ENCODE assay signal across 13 mouse cellular contexts in the genomic region with DNA sequence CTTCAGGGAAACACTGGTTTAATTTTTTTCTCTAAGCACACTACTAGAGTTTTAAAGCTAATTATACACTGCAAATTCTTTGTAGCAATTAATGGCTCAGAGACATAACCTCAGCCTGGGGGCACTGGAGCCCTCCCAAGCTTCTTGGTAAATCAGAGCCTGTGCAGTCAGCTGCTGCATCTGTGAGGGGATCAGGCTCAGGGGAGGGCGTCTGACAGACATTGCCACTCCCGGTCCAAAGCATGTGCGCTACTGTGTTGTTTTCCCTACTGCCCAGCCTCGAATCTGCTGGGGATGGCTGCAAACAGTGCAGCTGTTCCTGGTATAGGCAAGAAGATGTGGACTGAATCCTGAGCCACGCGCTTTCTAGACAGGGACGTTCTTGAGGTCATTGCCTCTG.
A peak's percentile ranks its signal among the peaks of the same experiment; 100 is the strongest.
DNase-seq lines count a peak whose midpoint lies in the region; ATAC-seq and TF ChIP-seq lines count a peak whose summit lies in the region.
"Had no signal": no experiment of that assay in that cellular context is flagged by ENCODE, and none has a peak within 500 bp of the region (broad histone marks: within the 10 kb centered on the region; RNA-seq: fewer than 3 reads in every experiment).

No protein-coding gene starts in this region.

- DNase-seq in gastrocnemius, adult 2 months, result no peak
- no peak for DNase-seq in gastrocnemius, postnatal 4 days (ENCODE audit: low spot score in 2 of 2)
- peak; percentile 40 to 57 for DNase-seq in kidney, postnatal 25 days
- no peak for DNase-seq in kidney, adult 8-10 months
- DNase-seq in embryonic facial prominence, embryonic 10.5 days (ENCODE audit: low spot score), result no peak
- no peak for DNase-seq in adrenal gland, postnatal 14 days
- DNase-seq: adrenal gland, adult 2 months; cerebellum, adult 2 months had no signal

- H3K36me3 ChIP-seq in embryonic facial prominence, embryonic 10.5 days (replicated peaks), result no peaks in the 10 kb centered on the region
- no peaks in the 10 kb centered on the region for H3K36me3 ChIP-seq in hindbrain, embryonic 16.5 days (ENCODE audit: control insufficient read depth, insufficient read depth, low read length)
- H3K36me3 ChIP-seq in intestine, postnatal 0 days (ENCODE audit: control insufficient read depth, insufficient read depth), result no peaks in the 10 kb centered on the region
- H3K36me3 ChIP-seq: lung, embryonic 15.5 days; midbrain, embryonic 15.5 days had no signal

- no peaks in the 10 kb centered on the region for H3K9me3 ChIP-seq in embryonic facial prominence, embryonic 10.5 days
- no peaks in the 10 kb centered on the region for H3K9me3 ChIP-seq in hindbrain, embryonic 16.5 days (ENCODE audit: control insufficient read depth, low read length)
- no peaks in the 10 kb centered on the region for H3K9me3 ChIP-seq in intestine, postnatal 0 days (ENCODE audit: control insufficient read depth)
- H3K9me3 ChIP-seq: lung, embryonic 15.5 days; midbrain, embryonic 15.5 days had no signal

- H3K4me1 ChIP-seq in embryonic facial prominence, embryonic 10.5 days, result peaks cover 32% of the 10 kb centered on the region
- peaks cover 5% of the 10 kb centered on the region for H3K4me1 ChIP-seq in hindbrain, embryonic 16.5 days (ENCODE audit: control insufficient read depth, insufficient read depth, low read depth, low read length)
- H3K4me1 ChIP-seq in intestine, postnatal 0 days (replicated peaks; ENCODE audit: control insufficient read depth, insufficient read depth, low read length), result no peaks in the 10 kb centered on the region

- H3K4me2 ChIP-seq in hindbrain, embryonic 16.5 days (ENCODE audit: low read length), result no peak overlapping the region
- no peak overlapping the region for H3K4me2 ChIP-seq in intestine, postnatal 0 days (replicated peaks; ENCODE audit: low read depth)
- H3K4me2 ChIP-seq: lung, embryonic 15.5 days; midbrain, embryonic 15.5 days had no signal

- no peak overlapping the region for H3K4me3 ChIP-seq in gastrocnemius, adult 2 months
- H3K4me3 ChIP-seq in embryonic facial prominence, embryonic 10.5 days, result no peak overlapping the region
- no peak overlapping the region for H3K4me3 ChIP-seq in hindbrain, embryonic 16.5 days (ENCODE audit: low read length)
- no peak overlapping the region for H3K4me3 ChIP-seq in intestine, postnatal 0 days (ENCODE audit: low read depth, low read length)
- H3K4me3 ChIP-seq: lung, embryonic 15.5 days; midbrain, embryonic 15.5 days had no signal

- H3K27me3 ChIP-seq in embryonic facial prominence, embryonic 10.5 days (replicated peaks; ENCODE audit: low read depth, poor library complexity, severe bottlenecking), result no peaks in the 10 kb centered on the region
- no peaks in the 10 kb centered on the region for H3K27me3 ChIP-seq in hindbrain, embryonic 16.5 days (replicated peaks; ENCODE audit: control insufficient read depth, insufficient read depth, low read length)
- no peaks in the 10 kb centered on the region for H3K27me3 ChIP-seq in intestine, postnatal 0 days (replicated peaks; ENCODE audit: control insufficient read depth, insufficient read depth, low read length)
- H3K27me3 ChIP-seq: lung, embryonic 15.5 days; midbrain, embryonic 15.5 days had no signal

- WGBS in embryonic facial prominence, embryonic 10.5 days, result 52% methylated on average over 7 of the region's 7 CpGs
- 38% methylated on average over 7 of the region's 7 CpGs for WGBS in hindbrain, embryonic 16.5 days
- WGBS in intestine, postnatal 0 days, result 63% methylated on average over 7 of the region's 7 CpGs

- ATAC-seq in hindbrain, embryonic 16.5 days, result peak; percentile 52; the same call in 1 of the 2 replicates
- ATAC-seq in intestine, postnatal 0 days, result no peak
- ATAC-seq: midbrain, embryonic 15.5 days had no signal

- peak overlapping the region; percentile 28; the same call in 1 of the 2 replicates for H3K27ac ChIP-seq in gastrocnemius, adult 2 months
- peak overlapping the region; percentile 12 for H3K27ac ChIP-seq in embryonic facial prominence, embryonic 10.5 days (replicated peaks)
- H3K27ac ChIP-seq in hindbrain, embryonic 16.5 days (ENCODE audit: low read depth, low read length), result peak overlapping the region; percentile 56; the same call in 1 of the 2 replicates
- H3K27ac ChIP-seq in intestine, postnatal 0 days (ENCODE audit: low read depth, low read length), result no peak overlapping the region
- H3K27ac ChIP-seq: kidney, postnatal 0 days; lung, embryonic 15.5 days; midbrain, embryonic 15.5 days had no signal

- intact Hi-C loops in gastrocnemius, adult 2 months (cut with DNase I), result loop anchor here (2.0 kb wide), 1 partner anchor 17 kb away; no protein-coding TSS in a partner anchor

- H3K9ac ChIP-seq in hindbrain, embryonic 16.5 days (ENCODE audit: low read depth, low read length), result no peak overlapping the region
- no peak overlapping the region for H3K9ac ChIP-seq in intestine, postnatal 0 days (ENCODE audit: low read depth, low read length)
- H3K9ac ChIP-seq: lung, embryonic 15.5 days; midbrain, embryonic 15.5 days had no signal

- no peak for TF ChIP-seq CTCF in gastrocnemius, adult 2 months (IDR thresholded peaks at IDR 0.05)
- TF ChIP-seq CTCF in intestine, postnatal 0 days (IDR thresholded peaks at IDR 0.05; ENCODE audit: low read depth), result no peak

Comparison
In these comparisons a context has a peak if more than half of its experiments do, and no peak if none do; other contexts are left out.
1. DNase-seq: peak in kidney, postnatal 25 days (2 of 2); none in gastrocnemius, adult 2 months (single experiment), gastrocnemius, postnatal 4 days (0 of 2), kidney, adult 8-10 months (0 of 2), embryonic facial prominence, embryonic 10.5 days (single experiment) and adrenal gland, postnatal 14 days (single experiment).